ENCODE assay signal across 27 mouse cellular contexts in genomic region chr2:17297496-17297895, GRCm38 (mm10).
DNase-seq lines count a peak whose midpoint lies in the region; ATAC-seq and TF ChIP-seq lines count a peak whose summit lies in the region.
"Had no signal": no experiment of that assay in that cellular context is flagged by ENCODE, and none has a peak within 500 bp of the region (broad histone marks: within the 10 kb centered on the region; RNA-seq: fewer than 3 reads in every experiment).

No protein-coding gene starts in this region.

- ATAC-seq in megakaryocyte, adult 5-6 weeks (ENCODE audit: poor library complexity, severe bottlenecking), result 0 out of 2 replicates have a peak, but pooled peaks have one; percentile 21
- ATAC-seq in forebrain, embryonic 11.5 days (replicated peaks; ENCODE audit: low FRiP score), result no peak
- ATAC-seq: activated CD4-positive, CD25-positive, alpha-beta regulatory T cell, adult 4 months; CD4-positive, CD25-positive, alpha-beta regulatory T cell, adult 4 months; forebrain, embryonic 13.5 days; forebrain, embryonic 15.5 days; forebrain, postnatal 0 days; Patski had no signal

- intact Hi-C loops in gastrocnemius, adult 2 months (cut with DNase I), result no loop called here

- TF ChIP-seq CTCF in gastrocnemius, adult 2 months (IDR thresholded peaks at IDR 0.05), result no peak

- no peaks in the 10 kb centered on the region for H3K27me3 ChIP-seq in forebrain, embryonic 11.5 days (ENCODE audit: control insufficient read depth, insufficient read depth, low read length)
- H3K27me3 ChIP-seq: CH12.LX; embryonic facial prominence, embryonic 13.5 days; embryonic facial prominence, embryonic 15.5 days; forebrain, embryonic 13.5 days; forebrain, embryonic 15.5 days; Patski had no signal

- no peak overlapping the region for H3K4me3 ChIP-seq in gastrocnemius, adult 2 months
- H3K4me3 ChIP-seq in forebrain, embryonic 11.5 days (ENCODE audit: low read depth, low read length), result no peak overlapping the region
- H3K4me3 ChIP-seq: embryonic facial prominence, embryonic 13.5 days; embryonic facial prominence, embryonic 15.5 days; erythroblast, embryonic 14.5 days; forebrain, embryonic 10.5 days; forebrain, embryonic 13.5 days; forebrain, embryonic 15.5 days had no signal

- no peak for DNase-seq in gastrocnemius, adult 2 months
- DNase-seq in gastrocnemius, postnatal 10 days, result no peak
- DNase-seq in forebrain, embryonic 11.5 days (ENCODE audit: low spot score), result no peak
- no peak for DNase-seq in right cerebral cortex, adult 2 months (ENCODE audit: low spot score in 2 of 2)
- DNase-seq: adrenal gland, adult 8-10 months; adrenal gland, postnatal 14 days; adrenal gland, postnatal 36 days; B cell, adult 2 months; cerebellum, adult 11-12 months; cerebellum, adult 2 months; cerebellum, adult 9-10 months; cerebellum, postnatal 10 days; cerebellum, postnatal 25 days; embryo, embryonic 11 days; forebrain, postnatal 0 days had no signal

- WGBS in forebrain, embryonic 11.5 days, result 81% methylated on average over 1 of the region's 1 CpGs

- no peaks in the 10 kb centered on the region for H3K36me3 ChIP-seq in forebrain, embryonic 11.5 days (ENCODE audit: control insufficient read depth, insufficient read depth, low read length)
- H3K36me3 ChIP-seq: embryonic facial prominence, embryonic 13.5 days; embryonic facial prominence, embryonic 15.5 days; forebrain, embryonic 10.5 days; forebrain, embryonic 15.5 days; G1E had no signal

- no peak overlapping the region for H3K4me2 ChIP-seq in forebrain, embryonic 11.5 days (ENCODE audit: low read depth, low read length, severe bottlenecking)
- H3K4me2 ChIP-seq: embryonic facial prominence, embryonic 13.5 days; embryonic facial prominence, embryonic 15.5 days; forebrain, embryonic 13.5 days; forebrain, embryonic 15.5 days had no signal

- H3K9me3 ChIP-seq in forebrain, embryonic 11.5 days (ENCODE audit: control insufficient read depth, low read length), result no peaks in the 10 kb centered on the region
- H3K9me3 ChIP-seq: embryonic facial prominence, embryonic 13.5 days; embryonic facial prominence, embryonic 15.5 days; forebrain, embryonic 10.5 days; forebrain, embryonic 13.5 days; forebrain, embryonic 15.5 days; G1E had no signal

- H3K27ac ChIP-seq in gastrocnemius, adult 2 months, result peak overlapping the region; percentile 49
- H3K27ac ChIP-seq in forebrain, embryonic 11.5 days (ENCODE audit: low read depth, low read length), result no peak overlapping the region
- H3K27ac ChIP-seq: embryonic facial prominence, embryonic 13.5 days; embryonic facial prominence, embryonic 15.5 days; forebrain, embryonic 10.5 days; forebrain, embryonic 13.5 days; forebrain, embryonic 15.5 days had no signal

- H3K4me1 ChIP-seq in forebrain, embryonic 11.5 days (replicated peaks; ENCODE audit: control insufficient read depth, insufficient read depth, low read length), result no peaks in the 10 kb centered on the region
- H3K4me1 ChIP-seq: embryonic facial prominence, embryonic 15.5 days; forebrain, embryonic 10.5 days; forebrain, embryonic 13.5 days; forebrain, embryonic 15.5 days had no signal

- H3K9ac ChIP-seq in forebrain, embryonic 11.5 days (ENCODE audit: low read length), result no peak overlapping the region
- H3K9ac ChIP-seq: embryonic facial prominence, embryonic 13.5 days; embryonic facial prominence, embryonic 15.5 days; forebrain, embryonic 13.5 days; forebrain, embryonic 15.5 days; forebrain, postnatal 0 days had no signal
